Mouse (Mus musculus) kidney, embryonic 15.5 days (tissue): ENCODE data around the gene Nfx1. TPM values are rescaled to one million over a fixed set of nuclear protein-coding genes. Genes with fewer than 3 reads are reported as not detected.
"Not testable (repeated sequence)": the region's sequence is repeated elsewhere in the genome, so short reads cannot be mapped to it uniquely, and the experiment has no call there.

Source experiments
- ATAC-seq: fragments of 200-750 bp; cut with Nextera tagmentation; replicated peaks from 2 replicates; pipeline ENCODE4 v1.8.0; 2017; ENCODE audit warnings: moderate TSS enrichment; ENCODE audit not compliant: low FRiP score
- H3K27ac ChIP-seq: fragments of 300-500 bp; sonication (generic); 2 replicates; pipeline ENCODE4 v1.5.1; 2015; ENCODE audit warnings: mild to moderate bottlenecking, inconsistent platforms
- H3K27me3 ChIP-seq: fragments of 300-500 bp; sonication (generic); 2 replicates; pipeline ENCODE4 v1.6.1; 2015; ENCODE audit warnings: inconsistent platforms
- H3K36me3 ChIP-seq: fragments of 300-500 bp; sonication (generic); 2 replicates; pipeline ENCODE4 v1.6.1; 2015; ENCODE audit warnings: inconsistent platforms
- H3K4me1 ChIP-seq: fragments of 300-500 bp; sonication (generic); 2 replicates; pipeline ENCODE4 v1.6.1; 2015; ENCODE audit warnings: inconsistent platforms
- H3K4me2 ChIP-seq: fragments of 300-500 bp; sonication (generic); 2 replicates; pipeline ENCODE4 v1.6.1; 2015; ENCODE audit warnings: moderate library complexity, mild to moderate bottlenecking, inconsistent platforms
- H3K4me3 ChIP-seq: fragments of 300-500 bp; sonication (generic); replicated peaks from 2 replicates; pipeline ENCODE4 v1.5.1; 2015; ENCODE audit warnings: mild to moderate bottlenecking, inconsistent platforms
- H3K9ac ChIP-seq: fragments of 300-500 bp; sonication (generic); 2 replicates; pipeline ENCODE4 v1.6.1; 2015; ENCODE audit warnings: mild to moderate bottlenecking, inconsistent platforms
- H3K9me3 ChIP-seq: fragments of 300-500 bp; sonication (generic); replicated peaks from 2 replicates; pipeline ENCODE4 v1.6.1; 2016; ENCODE audit warnings: inconsistent platforms
- WGBS: fragments of 180-500 bp; shearing (Covaris S2); methylation state at CpG from one replicate; pipeline ENCODE4 v1.1.7; 2015; ENCODE audit warnings: mixed read lengths; 5-methylcytosine and 5-hydroxymethylcytosine counted together
- polyA plus RNA-seq: library from polyadenylated mRNA; unstranded; fragments of >200 nt; fragmentation: Nextera tagmentation; extraction: Ambion mirVana; gene quantifications from 2 replicates; pipeline ENCODE4 v1.2.1, GENCODE M21; 2015

The Nfx1 gene
- polyA plus RNA-seq = 87.3 and 87.9 TPM in 2 replicates

- ATAC-seq = peak; percentile 97
- H3K4me2 ChIP-seq = peak within 1 kb of the TSS; percentile 66
- peak within 1 kb of the TSS; percentile 82 for H3K4me3 ChIP-seq
- peaks cover 28% of the 10 kb centered on the region for H3K36me3 ChIP-seq
- no peaks in the 10 kb centered on the region for H3K9me3 ChIP-seq
- under 1% methylated on average over 81 of the region's 85 CpGs for whole genome bisulfite sequencing
- H3K27me3 ChIP-seq = no peaks in the 10 kb centered on the region
- H3K4me1 ChIP-seq = peaks cover 22% of the 10 kb centered on the region
- peak within 1 kb of the TSS; percentile 94 for H3K27ac ChIP-seq
- peak within 1 kb of the TSS; percentile 76 for H3K9ac ChIP-seq
Observed at GRCm38 (mm10) chr4:40970842-40971701, at the start of gene Nfx1. Gene Nfx1, plus strand, starts transcription at chr4:40970906.

GRCm38 (mm10) chr4:40921288-40921687 lies 49.4 kb upstream of the Nfx1 start:
- 67% methylated on average over 3 of the region's 3 CpGs for WGBS
- Histone ChIP-seq H3K4me3 (no peak overlapping the region), H3K4me2 (no peak overlapping the region), H3K27ac (no peak overlapping the region), H3K4me1 (peaks cover 13% of the 10 kb centered on the region), H3K36me3 (no peaks in the 10 kb centered on the region), H3K27me3 (no peaks in the 10 kb centered on the region), H3K9me3 (no peaks in the 10 kb centered on the region), H3K9ac (no peak overlapping the region)
- ATAC-seq = no peak

- Histone ChIP-seq H3K36me3 (no peaks in the 10 kb centered on the region), H3K4me1 (peaks cover 13% of the 10 kb centered on the region), H3K4me2 (no peak overlapping the region), H3K9me3 (no peaks in the 10 kb centered on the region), H3K27me3 (no peaks in the 10 kb centered on the region), H3K4me3 (no peak overlapping the region), H3K9ac (no peak overlapping the region), H3K27ac (peak overlapping the region; percentile 75)
- peak; percentile 86 for ATAC-seq
- WGBS = 52% methylated on average over 6 of the region's 6 CpGs
Observed at GRCm38 (mm10) chr4:40923087-40923651, 47.5 kb upstream of the Nfx1 start.

DNA sequence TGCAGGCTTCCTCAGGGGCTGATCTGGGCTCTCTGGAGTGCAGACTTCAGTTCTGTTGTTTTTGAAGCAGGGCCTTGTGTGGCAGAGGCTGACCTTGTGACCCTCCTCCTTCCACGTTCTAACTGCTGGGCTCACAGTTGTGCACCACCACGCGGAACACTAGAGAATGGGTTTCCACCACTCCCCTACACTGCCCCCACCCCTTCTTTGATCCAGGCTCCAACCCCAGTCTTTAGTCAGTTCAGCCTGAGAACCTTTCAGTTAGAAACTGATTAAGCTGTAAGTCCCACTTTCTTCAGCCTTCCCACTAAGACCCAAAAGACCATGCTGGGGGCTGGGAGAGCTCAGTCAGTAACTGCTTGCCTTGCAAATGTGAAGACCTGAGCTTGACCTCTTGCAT lies 45.1 kb upstream of the Nfx1 start:
- Histone ChIP-seq H3K4me2 (no peak overlapping the region), H3K36me3 (no peaks in the 10 kb centered on the region), H3K4me1 (peaks cover 19% of the 10 kb centered on the region), H3K27ac (peak overlapping the region; percentile 29), H3K4me3 (no peak overlapping the region), H3K9me3 (no peaks in the 10 kb centered on the region), H3K9ac (no peak overlapping the region), H3K27me3 (no peaks in the 10 kb centered on the region)
- peak; percentile 41; the same call in 1 of the 2 replicates for ATAC-seq
- 35% methylated on average over 3 of the region's 3 CpGs for WGBS

- Histone ChIP-seq H3K4me2 (no peak overlapping the region), H3K9ac (no peak overlapping the region), H3K4me3 (no peak overlapping the region), H3K9me3 (no peaks in the 10 kb centered on the region), H3K4me1 (peaks cover 12% of the 10 kb centered on the region), H3K36me3 (peaks cover 25% of the 10 kb centered on the region), H3K27ac (no peak overlapping the region), H3K27me3 (no peaks in the 10 kb centered on the region)
- no peak for ATAC-seq
- WGBS = 51% methylated on average over 7 of the region's 7 CpGs
Observed at GRCm38 (mm10) chr4:40929046-40929445, 41.7 kb upstream of the Nfx1 start.

DNA sequence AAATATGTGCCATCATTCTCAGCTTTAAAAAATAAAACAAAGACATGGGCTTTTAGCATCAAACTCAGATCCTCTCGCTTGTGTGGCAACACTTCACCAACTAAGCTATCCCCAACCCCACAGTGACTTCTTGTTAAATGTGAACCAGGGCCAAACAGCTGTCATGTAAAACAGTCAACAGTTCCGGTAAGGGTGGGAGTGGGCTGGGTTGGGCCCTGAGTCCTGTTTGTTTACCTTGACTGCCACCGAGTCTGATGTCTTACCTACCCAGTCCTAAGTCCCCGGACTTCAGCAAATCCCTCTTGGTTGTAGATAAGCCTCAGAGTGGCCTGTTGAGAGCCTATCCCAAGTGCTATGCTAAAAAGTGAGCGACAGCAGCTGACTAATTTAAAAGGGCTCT lies 37.0 kb upstream of the Nfx1 start:
- no peaks in the 10 kb centered on the region for H3K27me3 ChIP-seq
- WGBS = 88% methylated on average over 5 of the region's 5 CpGs
- ATAC-seq = no peak
- H3K4me1 ChIP-seq = peaks cover 8% of the 10 kb centered on the region
- H3K4me3 ChIP-seq = no peak overlapping the region
- no peak overlapping the region for H3K27ac ChIP-seq
- H3K9ac ChIP-seq = no peak overlapping the region
- H3K36me3 ChIP-seq = peaks cover 67% of the 10 kb centered on the region
- no peak overlapping the region for H3K4me2 ChIP-seq
- no peaks in the 10 kb centered on the region for H3K9me3 ChIP-seq

DNA sequence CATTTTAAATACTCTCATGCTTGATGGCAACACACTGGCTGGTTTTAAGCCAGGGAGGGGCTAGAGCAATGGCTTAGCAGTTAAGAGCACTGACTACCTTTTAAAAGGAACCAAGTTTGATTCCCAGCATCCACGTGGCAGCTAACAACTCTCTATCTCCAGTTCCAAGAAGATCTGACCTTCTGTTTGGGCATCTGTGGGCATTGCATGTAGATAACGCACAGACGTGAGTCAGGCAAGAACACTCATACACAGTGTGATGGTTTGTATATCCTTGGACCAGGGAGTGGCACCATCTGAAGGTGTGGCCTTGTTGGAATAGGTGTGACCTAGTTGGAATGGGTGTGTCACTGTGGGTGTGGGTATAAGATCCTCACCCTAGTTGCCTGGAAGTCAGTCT lies 36.3 kb upstream of the Nfx1 start:
- not testable (repeated sequence) for ATAC-seq, H3K27me3 ChIP-seq, H3K4me1 ChIP-seq, H3K4me2 ChIP-seq, H3K27ac ChIP-seq, H3K9ac ChIP-seq, H3K9me3 ChIP-seq, H3K4me3 ChIP-seq
- H3K36me3 ChIP-seq = peaks cover 74% of the 10 kb centered on the region
- WGBS = 91% methylated on average over 3 of the region's 3 CpGs

GRCm38 (mm10) chr4:40936175-40936839 lies 34.4 kb upstream of the Nfx1 start:
- no peaks in the 10 kb centered on the region for H3K27me3 ChIP-seq
- no peak overlapping the region for H3K4me3 ChIP-seq
- no peaks in the 10 kb centered on the region for H3K4me1 ChIP-seq
- H3K9ac ChIP-seq = no peak overlapping the region
- no peak overlapping the region for H3K27ac ChIP-seq
- ATAC-seq = no peak
- WGBS = 84% methylated on average over 9 of the region's 9 CpGs
- H3K4me2 ChIP-seq = no peak overlapping the region
- peaks cover 94% of the 10 kb centered on the region for H3K36me3 ChIP-seq
- H3K9me3 ChIP-seq = peaks cover 9% of the 10 kb centered on the region; the same call in 1 of the 2 replicates

GRCm38 (mm10) chr4:40938793-40939192 lies 31.9 kb upstream of the Nfx1 start:
- Histone ChIP-seq H3K9ac (no peak overlapping the region), H3K4me2 (no peak overlapping the region), H3K27me3 (no peaks in the 10 kb centered on the region), H3K4me3 (no peak overlapping the region), H3K27ac (no peak overlapping the region), H3K4me1 (no peaks in the 10 kb centered on the region), H3K36me3 (peaks cover 96% of the 10 kb centered on the region), H3K9me3 (peaks cover 9% of the 10 kb centered on the region; the same call in 1 of the 2 replicates)
- ATAC-seq = no peak
- 94% methylated on average over 5 of the region's 5 CpGs for WGBS

GRCm38 (mm10) chr4:40943651-40944050 lies 27.1 kb upstream of the Nfx1 start:
- Histone ChIP-seq H3K4me1 (peaks cover 12% of the 10 kb centered on the region), H3K4me3 (no peak overlapping the region), H3K9me3 (peaks cover 9% of the 10 kb centered on the region; the same call in 1 of the 2 replicates), H3K36me3 (peaks cover 72% of the 10 kb centered on the region), H3K27ac (no peak overlapping the region), H3K9ac (no peak overlapping the region), H3K4me2 (no peak overlapping the region), H3K27me3 (no peaks in the 10 kb centered on the region)
- ATAC-seq = no peak
- 94% methylated on average over 5 of the region's 5 CpGs for WGBS

- H3K27me3 ChIP-seq = no peaks in the 10 kb centered on the region
- peak overlapping the region; percentile 85 for H3K4me2 ChIP-seq
- H3K9me3 ChIP-seq = no peaks in the 10 kb centered on the region
- ATAC-seq = no peak
- H3K36me3 ChIP-seq = peaks cover 59% of the 10 kb centered on the region
- H3K9ac ChIP-seq = peak overlapping the region; percentile 97
- peaks cover 21% of the 10 kb centered on the region for H3K4me1 ChIP-seq
- peak overlapping the region; percentile 96 for H3K4me3 ChIP-seq
- WGBS = 83% methylated on average over 7 of the region's 7 CpGs
- H3K27ac ChIP-seq = 0 out of 2 replicates have a peak overlapping the region, but pooled peaks have one; percentile 92
Observed at GRCm38 (mm10) chr4:40946516-40947121, 24.1 kb upstream of the Nfx1 start.
